Mouse (Mus musculus): ENCODE data around the gene Gm44503. TPM values are rescaled to one million over a fixed set of nuclear protein-coding genes. Genes with fewer than 3 reads are reported as not detected.

The Gm44503 gene
- polyA plus RNA-seq, 1 experiment from 2014 or later, result not detected

- H3K9ac ChIP-seq (ENCODE audit: low read length), result no peak overlapping the region
- H3K27me3 ChIP-seq (ENCODE audit: control insufficient read depth, insufficient read depth, low read length), result no peaks in the 10 kb centered on the region
- H3K9me3 ChIP-seq (replicated peaks; ENCODE audit: control insufficient read depth, low read length), result no peaks in the 10 kb centered on the region
- peaks cover 16% of the 10 kb centered on the region for H3K4me1 ChIP-seq (ENCODE audit: control insufficient read depth, insufficient read depth, low read length)
- H3K36me3 ChIP-seq (ENCODE audit: control insufficient read depth, insufficient read depth, low read length), result no peaks in the 10 kb centered on the region
- ATAC-seq (ENCODE audit: insufficient read depth, low FRiP score), result no peak
- no peak overlapping the region for H3K4me2 ChIP-seq (ENCODE audit: low read depth, low read length)
- H3K27ac ChIP-seq (ENCODE audit: low read length), result no peak overlapping the region
- no peak overlapping the region for H3K4me3 ChIP-seq (replicated peaks; ENCODE audit: low read length)
- 60% methylated on average over 3 of the region's 3 CpGs for WGBS
These were observed 29.1 kb downstream of the Gm44503 start for GRCm38 (mm10) chr9:72987703-72988102.

GRCm38 (mm10) chr9:72988706-72989105 is 30.1 kb downstream of the Gm44503 start:
- H3K4me3 ChIP-seq (replicated peaks; ENCODE audit: low read length), result no peak overlapping the region
- no peak for ATAC-seq (ENCODE audit: insufficient read depth, low FRiP score)
- H3K4me2 ChIP-seq (ENCODE audit: low read depth, low read length), result no peak overlapping the region
- H3K27ac ChIP-seq (ENCODE audit: low read length), result no peak overlapping the region
- no peaks in the 10 kb centered on the region for H3K27me3 ChIP-seq (ENCODE audit: control insufficient read depth, insufficient read depth, low read length)
- no peak overlapping the region for H3K9ac ChIP-seq (ENCODE audit: low read length)
- WGBS, result 87% methylated on average over 5 of the region's 5 CpGs
- peaks cover 16% of the 10 kb centered on the region for H3K4me1 ChIP-seq (ENCODE audit: control insufficient read depth, insufficient read depth, low read length)
- H3K36me3 ChIP-seq (ENCODE audit: control insufficient read depth, insufficient read depth, low read length), result no peaks in the 10 kb centered on the region
- H3K9me3 ChIP-seq (replicated peaks; ENCODE audit: control insufficient read depth, low read length), result no peaks in the 10 kb centered on the region

GRCm38 (mm10) chr9:72991420-72991819 is 32.8 kb downstream of the Gm44503 start:
- Histone ChIP-seq H3K27me3 (ENCODE audit: control insufficient read depth, insufficient read depth, low read length) (no peaks in the 10 kb centered on the region), H3K36me3 (ENCODE audit: control insufficient read depth, insufficient read depth, low read length) (no peaks in the 10 kb centered on the region), H3K27ac (ENCODE audit: low read length) (no peak overlapping the region), H3K9me3 (replicated peaks; ENCODE audit: control insufficient read depth, low read length) (no peaks in the 10 kb centered on the region), H3K9ac (ENCODE audit: low read length) (no peak overlapping the region), H3K4me2 (ENCODE audit: low read depth, low read length) (no peak overlapping the region), H3K4me1 (ENCODE audit: control insufficient read depth, insufficient read depth, low read length) (peaks cover 2% of the 10 kb centered on the region), H3K4me3 (replicated peaks; ENCODE audit: low read length) (no peak overlapping the region)
- WGBS, result 89% methylated on average over 2 of the region's 2 CpGs
- no peak for ATAC-seq (ENCODE audit: insufficient read depth, low FRiP score)

GRCm38 (mm10) chr9:72992576-72992975 is 33.9 kb downstream of the Gm44503 start:
- Histone ChIP-seq H3K27me3 (ENCODE audit: control insufficient read depth, insufficient read depth, low read length) (no peaks in the 10 kb centered on the region), H3K9ac (ENCODE audit: low read length) (no peak overlapping the region), H3K4me3 (replicated peaks; ENCODE audit: low read length) (no peak overlapping the region), H3K4me1 (ENCODE audit: control insufficient read depth, insufficient read depth, low read length) (no peaks in the 10 kb centered on the region), H3K4me2 (ENCODE audit: low read depth, low read length) (no peak overlapping the region), H3K27ac (ENCODE audit: low read length) (no peak overlapping the region), H3K9me3 (replicated peaks; ENCODE audit: control insufficient read depth, low read length) (no peaks in the 10 kb centered on the region), H3K36me3 (ENCODE audit: control insufficient read depth, insufficient read depth, low read length) (no peaks in the 10 kb centered on the region)
- 89% methylated on average over 5 of the region's 5 CpGs for WGBS
- no peak for ATAC-seq (ENCODE audit: insufficient read depth, low FRiP score)

GRCm38 (mm10) chr9:72996167-72996566 is 37.5 kb downstream of the Gm44503 start:
- H3K36me3 ChIP-seq (ENCODE audit: control insufficient read depth, insufficient read depth, low read length), result no peaks in the 10 kb centered on the region
- no peaks in the 10 kb centered on the region for H3K9me3 ChIP-seq (replicated peaks; ENCODE audit: control insufficient read depth, low read length)
- H3K27me3 ChIP-seq (ENCODE audit: control insufficient read depth, insufficient read depth, low read length), result no peaks in the 10 kb centered on the region
- H3K4me2 ChIP-seq (ENCODE audit: low read depth, low read length), result no peak overlapping the region
- H3K9ac ChIP-seq (ENCODE audit: low read length), result no peak overlapping the region
- H3K4me1 ChIP-seq (ENCODE audit: control insufficient read depth, insufficient read depth, low read length), result no peaks in the 10 kb centered on the region
- H3K27ac ChIP-seq (ENCODE audit: low read length), result no peak overlapping the region
- no peak for ATAC-seq (ENCODE audit: insufficient read depth, low FRiP score)
- no peak overlapping the region for H3K4me3 ChIP-seq (replicated peaks; ENCODE audit: low read length)

- Histone ChIP-seq H3K36me3 (ENCODE audit: control insufficient read depth, insufficient read depth, low read length) (no peaks in the 10 kb centered on the region), H3K27ac (ENCODE audit: low read length) (no peak overlapping the region), H3K9ac (ENCODE audit: low read length) (no peak overlapping the region), H3K4me3 (replicated peaks; ENCODE audit: low read length) (no peak overlapping the region), H3K4me1 (ENCODE audit: control insufficient read depth, insufficient read depth, low read length) (no peaks in the 10 kb centered on the region), H3K9me3 (replicated peaks; ENCODE audit: control insufficient read depth, low read length) (no peaks in the 10 kb centered on the region), H3K27me3 (ENCODE audit: control insufficient read depth, insufficient read depth, low read length) (no peaks in the 10 kb centered on the region), H3K4me2 (ENCODE audit: low read depth, low read length) (no peak overlapping the region)
- 75% methylated on average over 7 of the region's 7 CpGs for WGBS
- ATAC-seq (ENCODE audit: insufficient read depth, low FRiP score), result no peak
These were observed 38.2 kb downstream of the Gm44503 start for GRCm38 (mm10) chr9:72996806-72997205.

- H3K9me3 ChIP-seq (replicated peaks; ENCODE audit: control insufficient read depth, low read length), result no peaks in the 10 kb centered on the region
- H3K27ac ChIP-seq (ENCODE audit: low read length), result no peak overlapping the region
- no peak overlapping the region for H3K9ac ChIP-seq (ENCODE audit: low read length)
- ATAC-seq (ENCODE audit: insufficient read depth, low FRiP score), result no peak
- no peaks in the 10 kb centered on the region for H3K36me3 ChIP-seq (ENCODE audit: control insufficient read depth, insufficient read depth, low read length)
- H3K4me2 ChIP-seq (ENCODE audit: low read depth, low read length), result no peak overlapping the region
- no peaks in the 10 kb centered on the region for H3K27me3 ChIP-seq (ENCODE audit: control insufficient read depth, insufficient read depth, low read length)
- H3K4me1 ChIP-seq (ENCODE audit: control insufficient read depth, insufficient read depth, low read length), result no peaks in the 10 kb centered on the region
- no peak overlapping the region for H3K4me3 ChIP-seq (replicated peaks; ENCODE audit: low read length)
- 64% methylated on average over 2 of the region's 2 CpGs for WGBS
These were observed 41.8 kb downstream of the Gm44503 start for GRCm38 (mm10) chr9:73000487-73000886.

GRCm38 (mm10) chr9:73001314-73002011 is 42.8 kb downstream of the Gm44503 start:
- WGBS, result 82% methylated on average over 13 of the region's 13 CpGs
- Histone ChIP-seq H3K27ac (ENCODE audit: low read length) (no peak overlapping the region), H3K9me3 (replicated peaks; ENCODE audit: control insufficient read depth, low read length) (no peaks in the 10 kb centered on the region), H3K4me1 (ENCODE audit: control insufficient read depth, insufficient read depth, low read length) (no peaks in the 10 kb centered on the region), H3K9ac (ENCODE audit: low read length) (no peak overlapping the region), H3K27me3 (ENCODE audit: control insufficient read depth, insufficient read depth, low read length) (no peaks in the 10 kb centered on the region), H3K36me3 (ENCODE audit: control insufficient read depth, insufficient read depth, low read length) (no peaks in the 10 kb centered on the region), H3K4me3 (replicated peaks; ENCODE audit: low read length) (no peak overlapping the region), H3K4me2 (ENCODE audit: low read depth, low read length) (no peak overlapping the region)
- ATAC-seq (ENCODE audit: insufficient read depth, low FRiP score), result no peak

GRCm38 (mm10) chr9:73002177-73002576 is 43.5 kb downstream of the Gm44503 start:
- Histone ChIP-seq H3K4me3 (replicated peaks; ENCODE audit: low read length) (no peak overlapping the region), H3K27ac (ENCODE audit: low read length) (no peak overlapping the region), H3K36me3 (ENCODE audit: control insufficient read depth, insufficient read depth, low read length) (no peaks in the 10 kb centered on the region), H3K9ac (ENCODE audit: low read length) (no peak overlapping the region), H3K4me1 (ENCODE audit: control insufficient read depth, insufficient read depth, low read length) (no peaks in the 10 kb centered on the region), H3K9me3 (replicated peaks; ENCODE audit: control insufficient read depth, low read length) (no peaks in the 10 kb centered on the region), H3K27me3 (ENCODE audit: control insufficient read depth, insufficient read depth, low read length) (no peaks in the 10 kb centered on the region), H3K4me2 (ENCODE audit: low read depth, low read length) (no peak overlapping the region)
- peak; percentile 25; the same call in 1 of the 2 replicates for ATAC-seq (ENCODE audit: insufficient read depth, low FRiP score)
- 51% methylated on average over 3 of the region's 3 CpGs for WGBS

Data from stomach, embryonic 16.5 days (tissue).